Mouse (Mus musculus) CD8-positive naive resting alpha-beta T cell, adult 2 months (primary cell): ENCODE results near the gene Stx8.

Experiments used
- DNase-seq, 2 experiments: peaks; one replicate each; pipeline ENCODE4 v3.0.0; 2022; ENCODE audit warnings: low read depth in 2 of 2, low spot score in 2 of 2

Gene Stx8

GRCm38 (mm10) chr11:68080999-68081398 is 115.0 kb downstream of the Stx8 start:
- DNase-seq, result no peak

- DNase-seq, result no peak
These were observed 116.8 kb downstream of the Stx8 start for GRCm38 (mm10) chr11:68082756-68083155.

- no peak for DNase-seq
These were observed 117.6 kb downstream of the Stx8 start for GRCm38 (mm10) chr11:68083562-68083961.

GRCm38 (mm10) chr11:68086221-68086620 is 120.2 kb downstream of the Stx8 start:
- no peak for DNase-seq

- no peak for DNase-seq
These were observed 123.4 kb downstream of the Stx8 start for GRCm38 (mm10) chr11:68089426-68089825.

GRCm38 (mm10) chr11:68089885-68090592 is 124.0 kb downstream of the Stx8 start:
- DNase-seq, result no peak

- DNase-seq, result no peak
These were observed 126.2 kb downstream of the Stx8 start for GRCm38 (mm10) chr11:68091975-68092759.

- no peak for DNase-seq
These were observed 135.6 kb downstream of the Stx8 start for GRCm38 (mm10) chr11:68101598-68101997.

GRCm38 (mm10) chr11:68103480-68103879 is 137.5 kb downstream of the Stx8 start:
- no peak for DNase-seq

GRCm38 (mm10) chr11:68106053-68106452 is 140.1 kb downstream of the Stx8 start:
- no peak for DNase-seq

GRCm38 (mm10) chr11:68113454-68114100 is 147.6 kb downstream of the Stx8 start:
- no peak for DNase-seq

GRCm38 (mm10) chr11:68114202-68114601 is 148.2 kb downstream of the Stx8 start:
- DNase-seq, result no peak

- DNase-seq, result no peak
These were observed 150.2 kb downstream of the Stx8 start for GRCm38 (mm10) chr11:68116157-68116556.

- DNase-seq, result no peak
These were observed 152.1 kb downstream of the Stx8 start for GRCm38 (mm10) chr11:68117878-68118660.

- DNase-seq, result no peak
These were observed 152.7 kb downstream of the Stx8 start for GRCm38 (mm10) chr11:68118679-68119078.

GRCm38 (mm10) chr11:68119136-68119535 is 153.1 kb downstream of the Stx8 start:
- DNase-seq, result no peak

GRCm38 (mm10) chr11:68121260-68121659 is 155.3 kb downstream of the Stx8 start:
- DNase-seq, result no peak

- no peak for DNase-seq
These were observed 155.7 kb downstream of the Stx8 start for GRCm38 (mm10) chr11:68121660-68122059.

- DNase-seq, result no peak
These were observed 160.1 kb downstream of the Stx8 start for GRCm38 (mm10) chr11:68126071-68126470.

- DNase-seq, result no peak
These were observed 168.5 kb downstream of the Stx8 start for GRCm38 (mm10) chr11:68134494-68134893.

GRCm38 (mm10) chr11:68135350-68135749 is 169.4 kb downstream of the Stx8 start:
- DNase-seq, result no peak
